Mouse (Mus musculus) ES-Bruce4 (cell line): Measurements from ENCODE around the gene Per3. TPM values are rescaled to one million over a fixed set of nuclear protein-coding genes. Genes with fewer than 3 reads are reported as not detected.
A peak's percentile ranks its signal among the peaks of the same experiment; 100 is the strongest.

ENCODE experiments used
- H3K27ac ChIP-seq: 2 replicates; pipeline ENCODE4 v1.5.1; 2012; ENCODE audit warnings: low read length, inconsistent platforms; ENCODE audit not compliant: insufficient read depth
- H3K27me3 ChIP-seq: 2 replicates; pipeline ENCODE4 v1.6.1; 2012; ENCODE audit warnings: mild to moderate bottlenecking, low read length, inconsistent platforms; ENCODE audit not compliant: control insufficient read depth, poor library complexity, insufficient read depth, severe bottlenecking
- H3K36me3 ChIP-seq: 2 replicates; pipeline ENCODE4 v1.6.1; 2012; ENCODE audit warnings: inconsistent platforms, mild to moderate bottlenecking, low read length, moderate library complexity; ENCODE audit not compliant: control insufficient read depth, poor library complexity, insufficient read depth, severe bottlenecking
- H3K4me1 ChIP-seq: one replicate; pipeline ENCODE4 v1.8.1; 2011; ENCODE audit warnings: low read length; ENCODE audit not compliant: control insufficient read depth, insufficient read depth
- H3K4me3 ChIP-seq: 2 replicates; pipeline ENCODE4 v1.5.1; 2011; ENCODE audit warnings: low read depth, mild to moderate bottlenecking, low read length
- H3K9ac ChIP-seq: 2 replicates; pipeline ENCODE4 v1.6.1; 2012; ENCODE audit warnings: low read depth, mild to moderate bottlenecking, inconsistent platforms; ENCODE audit not compliant: poor library complexity, severe bottlenecking
- H3K9me3 ChIP-seq: replicated peaks from 2 replicates; pipeline ENCODE4 v1.6.1; 2012; ENCODE audit warnings: mild to moderate bottlenecking, low read length, inconsistent platforms; ENCODE audit not compliant: control insufficient read depth, poor library complexity, insufficient read depth, severe bottlenecking
- CTCF ChIP-seq: IDR thresholded peaks from one replicate; pipeline ENCODE4 v1.8.1; 2011; ENCODE audit warnings: low read depth, low read length
- EP300 ChIP-seq: IDR thresholded peaks from 2 replicates; pipeline ENCODE4 v1.6.1; 2011; ENCODE audit warnings: low read depth, low read length; ENCODE audit not compliant: insufficient read depth
- POLR2A ChIP-seq: IDR thresholded peaks from one replicate; pipeline ENCODE4 v1.8.1; 2011; ENCODE audit warnings: low read length; ENCODE audit not compliant: insufficient read depth
- polyA plus RNA-seq: library from polyadenylated mRNA; stranded (reverse); fragments of >200 nt; gene quantifications from 2 replicates; pipeline ENCODE4 v1.2.4, GENCODE M21; 2011; ENCODE audit warnings: low read depth; ENCODE audit not compliant: missing spikeins, insufficient read depth, insufficient read length

The Per3 gene
- polyA plus RNA-seq, 1 experiment, result 14.1 TPM

GRCm38 (mm10) chr4:150962231-150962630 is 82.2 kb downstream of the Per3 start:
- H3K4me1 ChIP-seq, result no peaks in the 10 kb centered on the region
- no peak overlapping the region for H3K9ac ChIP-seq
- TF ChIP-seq POLR2A (no peak), EP300 (no peak), CTCF (no peak)
- no peak overlapping the region for H3K4me3 ChIP-seq
- H3K27me3 ChIP-seq, result no peaks in the 10 kb centered on the region
- no peaks in the 10 kb centered on the region for H3K9me3 ChIP-seq
- no peak overlapping the region for H3K27ac ChIP-seq
- no peaks in the 10 kb centered on the region for H3K36me3 ChIP-seq

GRCm38 (mm10) chr4:150958536-150958935 is 85.9 kb downstream of the Per3 start:
- H3K9me3 ChIP-seq, result no peaks in the 10 kb centered on the region
- no peak overlapping the region for H3K9ac ChIP-seq
- no peak overlapping the region for H3K4me3 ChIP-seq
- H3K4me1 ChIP-seq, result no peaks in the 10 kb centered on the region
- TF ChIP-seq POLR2A (no peak), EP300 (no peak), CTCF (no peak)
- no peak overlapping the region for H3K27ac ChIP-seq
- H3K36me3 ChIP-seq, result no peaks in the 10 kb centered on the region
- H3K27me3 ChIP-seq, result no peaks in the 10 kb centered on the region

- no peak overlapping the region for H3K9ac ChIP-seq
- H3K4me3 ChIP-seq, result no peak overlapping the region; the same call in 1 of the 2 replicates
- TF ChIP-seq EP300 (no peak), POLR2A (no peak), CTCF (no peak)
- no peaks in the 10 kb centered on the region for H3K9me3 ChIP-seq
- no peak overlapping the region for H3K27ac ChIP-seq
- no peaks in the 10 kb centered on the region for H3K4me1 ChIP-seq
- no peaks in the 10 kb centered on the region for H3K36me3 ChIP-seq
- no peaks in the 10 kb centered on the region for H3K27me3 ChIP-seq
These were observed 87.4 kb downstream of the Per3 start for GRCm38 (mm10) chr4:150957106-150957458.

- H3K9ac ChIP-seq, result no peak overlapping the region
- H3K36me3 ChIP-seq, result no peaks in the 10 kb centered on the region
- no peaks in the 10 kb centered on the region for H3K4me1 ChIP-seq
- H3K9me3 ChIP-seq, result no peaks in the 10 kb centered on the region
- TF ChIP-seq CTCF, result no peak
- no peak for TF ChIP-seq POLR2A
- TF ChIP-seq EP300, result no peak
- no peak overlapping the region for H3K27ac ChIP-seq
- no peaks in the 10 kb centered on the region for H3K27me3 ChIP-seq
- H3K4me3 ChIP-seq, result peak overlapping the region; percentile 27; the same call in 1 of the 2 replicates
These were observed 87.9 kb downstream of the Per3 start for GRCm38 (mm10) chr4:150956369-150957105.

Other genes with a start within 250 kb of the Per3 start
- 44.2 and 44.3 TPM in 2 replicates for gene Errfi1, start 190.7 kb downstream of the Per3 start, polyA plus RNA-seq
- 210 and 215 TPM in 2 replicates for gene Park7, start 130.2 kb downstream of the Per3 start, polyA plus RNA-seq
- 1.1 and 1.6 TPM in 2 replicates for gene Tnfrsf9, start 130.1 kb downstream of the Per3 start, polyA plus RNA-seq
- gene Uts2, start 47.6 kb downstream of the Per3 start, polyA plus RNA-seq, result not detected in 2 replicates
- gene Vamp3, start 13.3 kb upstream of the Per3 start, polyA plus RNA-seq, result 68.2 and 77.0 TPM in 2 replicates
- gene Gm13090, start 44.9 kb upstream of the Per3 start, polyA plus RNA-seq, result not detected in 2 replicates